Mouse (Mus musculus) cerebellum, adult 11 months (tissue): ENCODE results near the gene Fcgr4.

Experiments
- DNase-seq: peaks from one replicate; pipeline ENCODE4 v3.0.0; 2022

Fcgr4 gene

GRCm38 (mm10) chr1:171016676-171017356 is 1.9 kb upstream of the Fcgr4 start:
- no peak for DNase-seq

- no peak for DNase-seq
Observed at GRCm38 (mm10) chr1:171017468-171018158, 1.1 kb upstream of the Fcgr4 start.

- DNase-seq, result no peak
Observed at GRCm38 (mm10) chr1:171019311-171019950, 711 bp downstream of the Fcgr4 start.

- DNase-seq, result no peak
Observed at GRCm38 (mm10) chr1:171031752-171032151, 13.0 kb downstream of the Fcgr4 start.

DNA sequence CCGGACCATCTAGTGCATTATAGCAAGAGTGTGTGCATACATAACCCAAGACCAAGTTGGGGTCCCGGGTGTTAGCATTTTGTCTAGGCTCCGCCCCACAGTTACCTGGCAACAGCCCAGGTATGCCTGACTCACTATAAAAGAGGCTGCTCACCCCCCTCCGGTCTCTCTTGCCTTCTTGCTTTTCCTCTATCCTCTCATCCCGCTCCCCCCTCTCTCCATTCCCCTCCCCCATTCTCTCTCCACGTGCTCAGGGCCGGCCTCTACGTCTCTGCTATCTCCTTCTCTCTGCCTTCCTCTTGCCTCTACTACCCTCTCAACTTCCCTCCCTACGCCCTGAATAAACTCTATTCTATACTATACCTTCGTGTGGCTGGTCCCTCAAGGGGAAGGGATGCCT is 14.0 kb downstream of the Fcgr4 start:
- DNase-seq, result peak; percentile 39

- DNase-seq, result peak; percentile 30
Observed at GRCm38 (mm10) chr1:171033196-171033595, 14.5 kb downstream of the Fcgr4 start.

DNA sequence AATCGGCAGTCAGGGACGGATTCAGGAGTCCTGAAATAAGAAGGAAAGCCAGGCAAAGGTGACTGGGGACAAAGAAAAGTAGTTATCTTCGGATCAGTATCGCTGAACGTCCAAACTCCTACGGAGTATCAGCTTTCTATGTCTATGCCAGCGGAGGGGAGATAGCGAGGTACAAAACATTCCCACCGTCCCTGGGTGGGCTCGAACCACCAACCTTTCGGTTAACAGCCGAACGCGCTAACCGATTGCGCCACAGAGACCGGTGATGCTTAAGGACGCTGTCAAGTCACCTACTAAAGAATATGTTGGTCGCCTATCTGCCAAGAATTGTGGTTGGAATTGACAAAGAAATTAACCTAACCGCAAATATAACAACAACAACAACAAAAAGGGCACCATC is 15.0 kb downstream of the Fcgr4 start:
- DNase-seq, result peak; percentile 91

DNA sequence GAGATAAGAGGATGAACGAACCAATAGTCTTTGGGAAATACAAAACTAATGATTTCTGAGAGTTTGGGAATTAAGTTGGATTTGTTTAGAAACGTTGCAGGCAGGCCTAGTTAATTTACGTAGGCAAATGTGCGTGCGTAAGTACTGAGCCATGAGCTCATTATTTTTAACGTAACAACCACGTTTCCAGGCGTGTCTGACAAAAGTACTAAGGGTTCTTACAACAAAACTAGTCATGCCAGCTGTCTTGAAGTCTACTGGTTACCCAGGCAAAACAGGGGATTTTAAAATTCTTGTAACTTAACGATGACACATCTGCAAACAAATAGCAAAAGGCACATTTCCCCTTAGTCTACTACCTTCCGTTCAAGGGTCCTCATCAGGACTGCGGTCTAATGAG is 15.5 kb downstream of the Fcgr4 start:
- DNase-seq, result peak; percentile 22

DNA sequence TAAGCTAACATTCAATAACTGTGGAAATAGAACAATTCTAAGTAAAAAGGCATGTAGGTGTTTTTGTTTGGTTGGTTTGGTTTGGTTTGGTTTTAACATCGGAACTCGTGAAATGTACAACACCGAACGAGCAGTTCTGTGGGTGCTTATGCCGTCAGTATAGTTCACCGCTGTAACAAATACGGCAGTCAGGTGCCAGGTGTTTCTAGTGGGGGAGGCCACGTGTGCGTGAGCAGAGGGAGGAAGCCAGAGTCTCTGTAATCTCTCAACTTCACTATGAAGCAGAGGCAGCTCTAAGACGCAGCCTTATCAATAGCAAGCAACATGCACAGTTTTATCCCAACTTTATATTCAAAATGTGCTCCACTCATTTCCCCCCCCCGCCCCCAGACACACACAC is 16.9 kb downstream of the Fcgr4 start:
- no peak for DNase-seq

- DNase-seq, result peak; percentile 81
Observed at GRCm38 (mm10) chr1:171036550-171037324, 18.0 kb downstream of the Fcgr4 start.

DNA sequence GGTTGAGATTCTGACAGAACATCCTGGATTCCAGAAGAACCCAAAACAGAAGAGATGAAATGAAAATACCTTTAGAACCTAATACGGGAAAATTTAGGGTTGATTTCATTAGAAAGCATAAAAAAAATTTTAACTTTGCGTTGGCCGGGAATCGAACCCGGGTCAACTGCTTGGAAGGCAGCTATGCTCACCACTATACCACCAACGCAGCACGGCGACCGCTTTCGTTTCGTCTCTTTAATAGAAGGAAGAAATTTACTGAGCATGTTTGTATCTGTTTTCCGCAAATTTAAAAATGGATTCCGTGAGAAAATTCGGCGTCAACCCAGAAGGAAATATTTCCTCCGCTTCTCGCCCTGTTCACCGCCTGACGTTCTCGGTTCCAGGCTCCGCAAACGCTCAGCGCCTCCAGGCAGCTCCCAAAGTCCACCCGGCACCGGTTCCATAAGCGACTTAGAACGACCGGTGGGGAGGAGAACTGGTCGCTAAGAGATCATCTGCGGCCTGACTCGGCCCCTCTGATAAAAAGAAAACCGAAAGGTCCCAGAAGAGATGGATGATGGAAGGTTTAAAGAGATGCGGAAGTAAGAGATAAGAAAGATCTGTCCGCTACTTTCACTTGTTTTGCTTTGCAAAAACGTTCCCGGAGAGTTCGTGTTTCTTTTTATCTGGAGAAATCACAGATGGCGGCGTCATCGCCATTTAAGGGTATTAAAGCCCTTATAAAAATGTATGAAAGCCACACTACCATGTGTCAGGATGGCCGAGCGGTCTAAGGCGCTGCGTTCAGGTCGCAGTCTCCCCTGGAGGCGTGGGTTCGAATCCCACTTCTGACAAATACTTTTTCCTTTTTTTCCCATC is 19.4 kb downstream of the Fcgr4 start:
- DNase-seq, result peak; percentile 80

GRCm38 (mm10) chr1:171039135-171039534 is 20.4 kb downstream of the Fcgr4 start:
- no peak for DNase-seq

DNA sequence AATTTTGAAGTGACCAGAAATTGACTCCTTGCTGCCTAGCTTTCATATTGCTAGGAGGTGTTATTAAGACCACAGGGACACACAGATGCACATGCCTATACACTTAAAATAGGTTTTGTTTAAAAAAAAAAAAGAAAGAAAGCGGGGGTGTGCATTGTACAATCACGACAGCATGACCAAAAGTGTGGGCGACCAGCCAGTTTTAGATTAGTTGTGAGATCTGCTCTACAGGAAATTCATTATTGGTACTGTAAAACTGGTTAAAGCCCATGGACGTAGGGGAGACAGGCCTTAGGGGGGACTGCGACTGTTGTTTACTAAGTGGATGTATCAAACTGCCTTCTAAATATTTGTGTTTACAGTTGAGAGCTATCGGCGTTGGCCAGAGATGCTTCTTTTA is 21.2 kb downstream of the Fcgr4 start:
- DNase-seq, result no peak

- no peak for DNase-seq
Observed at GRCm38 (mm10) chr1:171043594-171044153, 25.0 kb downstream of the Fcgr4 start.

DNA sequence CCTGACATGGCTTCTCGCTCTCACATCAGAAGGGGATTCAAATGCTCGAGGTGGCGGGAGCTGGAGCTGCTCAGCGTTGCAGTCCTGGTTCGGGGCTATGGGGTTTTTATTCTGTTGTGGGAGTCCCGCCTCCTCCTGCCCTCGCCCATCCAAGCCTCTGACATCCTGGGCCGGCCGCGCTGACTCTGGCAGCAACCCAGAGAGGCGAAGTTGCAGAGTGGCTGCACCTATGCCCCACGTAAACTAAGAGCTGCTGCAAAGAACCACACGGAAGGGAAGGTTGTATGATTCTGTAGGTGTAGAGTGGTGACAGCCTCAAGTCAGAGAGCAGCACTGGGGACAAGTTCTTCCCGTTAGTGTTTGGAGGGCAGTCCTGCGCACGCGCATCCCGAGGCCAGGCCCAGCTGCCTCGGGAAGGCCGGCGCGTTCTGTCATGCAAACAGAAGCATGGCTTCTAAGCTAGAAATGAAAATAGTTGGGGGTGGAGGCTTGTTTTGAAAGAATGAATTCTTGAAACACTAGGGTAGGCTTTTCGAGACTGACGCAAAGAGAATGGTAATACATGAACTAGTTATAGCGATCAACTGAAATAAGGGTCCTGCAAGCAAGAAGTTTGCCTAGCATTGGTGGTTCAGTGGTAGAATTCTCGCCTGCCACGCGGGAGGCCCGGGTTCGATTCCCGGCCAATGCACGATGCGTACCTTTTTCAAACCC is 25.8 kb downstream of the Fcgr4 start:
- peak; percentile 87 for DNase-seq

- no peak for DNase-seq
Observed at GRCm38 (mm10) chr1:171045079-171045465, 26.4 kb downstream of the Fcgr4 start.

DNA sequence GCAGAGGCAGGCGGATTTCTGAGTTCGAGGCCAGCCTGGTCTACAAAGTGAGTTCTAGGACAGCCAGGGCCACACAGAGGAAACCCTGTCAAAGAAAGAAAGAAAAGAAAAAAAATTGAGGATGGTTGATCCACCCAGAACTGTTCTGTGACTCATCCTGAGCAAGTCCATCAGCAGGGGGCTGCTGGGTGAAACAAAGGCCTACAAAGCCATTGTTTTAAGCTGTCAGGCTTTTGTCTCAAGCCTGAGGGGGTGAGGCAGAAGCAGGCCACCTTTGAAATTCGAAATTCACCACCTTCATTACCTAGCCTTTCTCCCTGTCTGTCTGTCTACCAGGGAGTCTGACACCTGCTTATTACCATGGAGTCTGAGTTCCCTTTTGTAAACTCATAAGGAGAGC is 27.8 kb downstream of the Fcgr4 start:
- no peak for DNase-seq

- no peak for DNase-seq
Observed at GRCm38 (mm10) chr1:171049263-171049662, 30.5 kb downstream of the Fcgr4 start.

DNA sequence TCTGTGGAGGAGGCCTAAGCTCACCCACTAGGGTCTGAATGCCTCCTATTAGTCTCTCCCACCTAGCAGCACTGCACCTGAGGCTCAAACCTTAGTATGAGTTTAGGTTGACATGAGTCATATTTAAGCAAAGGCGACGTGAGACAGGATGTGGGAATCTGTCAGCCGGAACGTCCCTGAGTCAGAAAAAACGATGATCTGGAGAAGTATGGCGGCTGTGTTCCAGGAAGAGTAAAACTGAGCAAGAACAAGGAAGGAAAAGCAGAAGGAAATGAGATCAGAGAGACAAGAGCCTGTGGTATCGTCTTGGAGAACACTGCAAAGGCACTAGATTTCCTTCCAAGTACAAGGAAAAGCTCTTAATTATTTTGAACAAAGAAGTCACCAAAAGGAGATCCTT is 32.1 kb downstream of the Fcgr4 start:
- DNase-seq, result no peak

DNA sequence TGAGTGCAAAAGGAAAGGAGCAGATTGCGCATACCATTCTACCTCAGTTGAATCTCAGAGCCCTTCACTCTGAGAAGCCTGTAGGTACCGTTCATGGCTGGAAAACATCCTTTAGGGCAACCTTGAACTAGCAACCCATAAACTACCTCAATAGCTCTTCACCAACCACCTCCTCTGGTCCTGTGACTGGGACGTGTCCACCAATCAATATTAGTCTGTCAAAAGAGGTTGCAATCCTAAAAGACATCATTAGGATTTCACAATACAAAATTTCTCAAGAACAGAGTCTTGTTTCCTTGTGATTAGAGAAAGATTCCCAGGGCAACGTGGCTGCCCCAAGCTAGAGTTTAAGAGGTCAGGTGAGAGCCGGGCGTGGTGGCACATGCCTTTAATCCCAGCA is 34.6 kb downstream of the Fcgr4 start:
- no peak for DNase-seq

- DNase-seq, result no peak
Observed at GRCm38 (mm10) chr1:171057253-171057652, 38.5 kb downstream of the Fcgr4 start.
